Mouse (Mus musculus) megakaryocyte, embryonic 14.5 days (primary cell): ENCODE measurements around the gene Crip2. TPM values are rescaled to one million over a fixed set of nuclear protein-coding genes. Genes with fewer than 3 reads are reported as not detected.

ENCODE experiments used
- H3K27me3 ChIP-seq: replicated peaks from 2 replicates; pipeline ENCODE3; 2012; ENCODE audit warnings: inconsistent platforms
- H3K36me3 ChIP-seq: replicated peaks from 2 replicates; pipeline ENCODE3; 2012; ENCODE audit warnings: low read length, inconsistent platforms, mixed read lengths
- H3K4me1 ChIP-seq: 2 replicates; pipeline ENCODE4 v1.6.1; 2012; ENCODE audit warnings: inconsistent platforms
- H3K4me3 ChIP-seq: replicated peaks from 2 replicates; pipeline ENCODE3; 2012; ENCODE audit warnings: moderate library complexity, mild to moderate bottlenecking, inconsistent platforms
- H3K9me3 ChIP-seq: 2 replicates; pipeline ENCODE4 v1.6.1; 2012; ENCODE audit warnings: inconsistent platforms
- FLI1 ChIP-seq: IDR thresholded peaks from 2 replicates; pipeline ENCODE4 v1.6.1; 2012; ENCODE audit warnings: low read length, inconsistent platforms, mixed read lengths
- GATA1 ChIP-seq: IDR thresholded peaks from 3 replicates; pipeline ENCODE4 v1.6.1; 2012; ENCODE audit warnings: mixed read lengths, low read length, inconsistent platforms, borderline replicate concordance
- polyA plus RNA-seq: library from polyadenylated mRNA; stranded (reverse); fragments of >175 nt; gene quantifications from 2 replicates; pipeline ENCODE4 v1.2.3, GENCODE M21; 2012; ENCODE audit warnings: low replicate concordance; ENCODE audit not compliant: insufficient read depth

Crip2 gene
- polyA plus RNA-seq, 1 experiment: 14.4 TPM

DNA sequence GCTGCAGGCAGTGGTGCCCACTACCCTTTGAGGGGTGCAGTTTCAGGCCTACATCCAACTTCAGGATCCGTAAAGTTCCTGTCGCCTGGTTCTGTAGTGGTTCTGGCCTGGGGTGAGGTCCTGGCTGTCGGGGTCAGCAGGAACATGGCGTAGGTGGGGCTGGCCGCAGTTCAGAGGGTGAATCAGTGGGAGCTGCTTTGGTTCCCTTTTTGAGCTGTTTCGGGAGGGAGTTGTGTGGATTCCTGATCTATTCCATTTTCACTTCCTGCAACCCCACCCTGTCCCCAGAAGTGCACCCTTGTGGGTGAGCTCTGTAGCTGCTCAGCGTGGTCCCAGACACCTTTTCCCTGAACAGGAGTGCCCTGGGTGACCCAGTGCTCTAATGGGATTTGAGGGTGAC, 13.9 kb downstream of the Crip2 start:
- no peak for TF ChIP-seq FLI1
- no peak for TF ChIP-seq GATA1
- no peaks in the 10 kb centered on the region for H3K9me3 ChIP-seq
- peaks cover 10% of the 10 kb centered on the region for H3K36me3 ChIP-seq
- peaks cover 39% of the 10 kb centered on the region for H3K27me3 ChIP-seq
- H3K4me1 ChIP-seq: peaks cover 66% of the 10 kb centered on the region
- H3K4me3 ChIP-seq: no peak overlapping the region

DNA sequence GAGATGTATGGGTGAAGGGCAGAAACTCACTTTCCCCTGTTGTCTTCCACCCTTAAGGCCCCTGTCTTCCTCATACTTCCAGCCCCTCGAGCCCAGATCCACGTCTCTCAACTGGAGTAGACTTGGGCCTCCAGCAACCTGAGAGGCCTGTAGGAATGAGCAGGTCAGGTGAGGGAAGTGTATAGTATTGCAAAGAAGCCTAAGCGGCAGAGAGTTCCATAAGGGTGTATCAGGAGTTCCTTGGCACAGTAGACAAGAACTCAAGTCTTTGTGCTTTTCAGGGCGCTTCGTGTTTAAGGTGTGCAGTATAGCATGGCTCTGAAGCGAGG, 14.7 kb downstream of the Crip2 start:
- H3K4me3 ChIP-seq: peak overlapping the region; percentile 97
- TF ChIP-seq GATA1 (no peak), FLI1 (no peak)
- peaks cover 32% of the 10 kb centered on the region for H3K27me3 ChIP-seq
- peaks cover 62% of the 10 kb centered on the region for H3K4me1 ChIP-seq
- peaks cover 15% of the 10 kb centered on the region for H3K36me3 ChIP-seq
- no peaks in the 10 kb centered on the region for H3K9me3 ChIP-seq

- no peak for TF ChIP-seq GATA1
- TF ChIP-seq FLI1: no peak
- H3K4me1 ChIP-seq: peaks cover 62% of the 10 kb centered on the region
- H3K4me3 ChIP-seq: peak overlapping the region; percentile 97
Measured at GRCm38 (mm10) chr12:113155076-113155771, 15.2 kb downstream of the Crip2 start.

DNA sequence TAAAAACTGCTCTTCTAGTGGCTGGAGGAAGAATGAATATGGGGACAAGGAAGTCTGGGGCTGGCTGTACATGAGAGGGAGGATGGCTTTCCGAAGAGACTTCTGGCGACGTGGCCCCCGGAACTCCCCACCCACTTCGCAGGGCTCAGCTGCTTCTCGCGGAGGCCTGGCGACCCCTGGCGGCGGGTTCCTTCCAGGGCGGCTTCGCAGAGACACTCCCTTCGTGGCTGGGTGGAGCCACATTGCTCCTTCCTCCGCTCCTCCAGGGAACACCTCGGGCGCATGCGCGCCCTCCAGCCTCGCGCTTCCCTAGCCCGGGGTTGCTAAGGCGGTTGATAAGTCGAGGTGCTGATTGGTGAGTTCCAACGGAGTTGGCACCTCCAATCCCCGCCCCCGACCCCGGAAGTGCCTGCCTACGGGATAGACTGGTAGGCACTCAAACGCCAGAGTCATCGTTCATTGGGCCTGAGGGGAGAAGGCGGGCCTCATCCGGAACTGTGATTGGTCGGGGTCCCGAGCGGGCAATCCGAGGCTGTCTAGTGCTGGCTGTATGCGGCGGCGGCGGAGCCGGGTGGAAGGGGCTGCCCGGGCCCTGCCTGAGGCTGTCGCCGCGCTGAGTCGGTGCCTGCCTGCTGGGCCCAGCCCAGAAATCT, 16.0 kb downstream of the Crip2 start, which contains the start of gene Tedc1:
Gene Tedc1 (plus strand): TSS at position 535 of the 653 bp plus-strand sequence.
- H3K36me3 ChIP-seq: peaks cover 28% of the 10 kb centered on the region
- peaks cover 55% of the 10 kb centered on the region for H3K4me1 ChIP-seq
- H3K4me3 ChIP-seq: peak within 1 kb of the TSS; percentile 97
- no peaks in the 10 kb centered on the region for H3K9me3 ChIP-seq
- TF ChIP-seq FLI1: peak; percentile 54; the same call in 1 of the 2 replicates
- TF ChIP-seq GATA1: no peak
- peaks cover 19% of the 10 kb centered on the region for H3K27me3 ChIP-seq

More at GRCm38 (mm10) chr12:113155076-113155771, 15.2 kb downstream of the Crip2 start:
- Histone ChIP-seq H3K27me3 (peaks cover 27% of the 10 kb centered on the region), H3K9me3 (no peaks in the 10 kb centered on the region), H3K36me3 (peaks cover 20% of the 10 kb centered on the region)

DNA sequence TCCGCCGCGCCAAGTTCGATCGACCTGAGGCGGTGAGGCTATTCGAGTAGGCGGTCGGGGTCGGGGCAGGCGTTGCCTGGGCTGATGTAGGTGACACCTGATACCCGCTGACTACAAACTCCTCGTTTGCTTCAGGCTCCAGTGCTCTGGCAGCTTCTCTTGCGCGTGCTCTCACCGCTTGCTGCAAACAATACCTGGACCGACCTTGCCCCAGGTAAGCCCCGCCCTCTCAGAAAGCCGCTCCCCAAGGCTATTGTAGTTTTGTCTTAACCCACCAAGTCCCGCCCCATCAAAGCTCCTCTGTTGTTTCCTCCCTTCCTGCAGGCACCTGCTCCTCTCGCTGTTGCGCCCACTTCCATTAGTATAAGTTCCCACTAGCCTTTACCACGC, 16.5 kb downstream of the Crip2 start:
- Histone ChIP-seq H3K9me3 (no peaks in the 10 kb centered on the region), H3K36me3 (peaks cover 33% of the 10 kb centered on the region), H3K27me3 (peaks cover 14% of the 10 kb centered on the region), H3K4me3 (peak overlapping the region; percentile 97), H3K4me1 (peaks cover 50% of the 10 kb centered on the region)
- TF ChIP-seq FLI1 (no peak), GATA1 (no peak)

GRCm38 (mm10) chr12:113157002-113157401, 17.0 kb downstream of the Crip2 start:
- TF ChIP-seq GATA1: no peak
- no peak for TF ChIP-seq FLI1
- Histone ChIP-seq H3K4me3 (peak overlapping the region; percentile 97), H3K36me3 (peaks cover 38% of the 10 kb centered on the region), H3K4me1 (peaks cover 45% of the 10 kb centered on the region), H3K9me3 (no peaks in the 10 kb centered on the region), H3K27me3 (peaks cover 9% of the 10 kb centered on the region)

DNA sequence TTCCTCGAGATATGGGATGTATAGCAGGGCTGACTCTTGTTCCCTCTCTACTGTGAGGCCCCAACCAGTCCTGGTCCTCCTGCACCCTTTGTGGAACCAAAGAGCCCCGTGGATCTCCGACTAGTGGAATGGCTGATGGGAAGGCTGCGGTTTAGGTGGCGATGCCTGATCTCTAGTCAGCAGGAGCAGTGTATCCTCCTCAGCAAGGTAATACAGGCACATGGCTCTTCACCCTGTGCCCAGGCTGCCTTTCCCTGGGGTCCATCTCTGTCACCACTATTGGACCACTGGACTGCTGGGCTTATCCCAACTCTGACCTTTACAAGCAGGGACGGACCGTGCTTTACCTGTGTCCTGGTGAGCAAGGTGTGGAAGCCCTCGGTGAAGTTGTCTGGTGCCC, 17.5 kb downstream of the Crip2 start:
- no peaks in the 10 kb centered on the region for H3K9me3 ChIP-seq
- TF ChIP-seq GATA1 (no peak), FLI1 (no peak)

GRCm38 (mm10) chr12:113157971-113158370, 17.9 kb downstream of the Crip2 start:
- H3K4me1 ChIP-seq: peaks cover 35% of the 10 kb centered on the region
- H3K36me3 ChIP-seq: peaks cover 48% of the 10 kb centered on the region
- no peak overlapping the region for H3K4me3 ChIP-seq
- no peak for TF ChIP-seq GATA1
- no peak for TF ChIP-seq FLI1
- no peaks in the 10 kb centered on the region for H3K9me3 ChIP-seq
- H3K27me3 ChIP-seq: peaks cover 2% of the 10 kb centered on the region

More for the DNA sequence above, 17.5 kb downstream of the Crip2 start:
- peaks cover 40% of the 10 kb centered on the region for H3K4me1 ChIP-seq
- peaks cover 43% of the 10 kb centered on the region for H3K36me3 ChIP-seq
- H3K27me3 ChIP-seq: peaks cover 4% of the 10 kb centered on the region
- no peak overlapping the region for H3K4me3 ChIP-seq

DNA sequence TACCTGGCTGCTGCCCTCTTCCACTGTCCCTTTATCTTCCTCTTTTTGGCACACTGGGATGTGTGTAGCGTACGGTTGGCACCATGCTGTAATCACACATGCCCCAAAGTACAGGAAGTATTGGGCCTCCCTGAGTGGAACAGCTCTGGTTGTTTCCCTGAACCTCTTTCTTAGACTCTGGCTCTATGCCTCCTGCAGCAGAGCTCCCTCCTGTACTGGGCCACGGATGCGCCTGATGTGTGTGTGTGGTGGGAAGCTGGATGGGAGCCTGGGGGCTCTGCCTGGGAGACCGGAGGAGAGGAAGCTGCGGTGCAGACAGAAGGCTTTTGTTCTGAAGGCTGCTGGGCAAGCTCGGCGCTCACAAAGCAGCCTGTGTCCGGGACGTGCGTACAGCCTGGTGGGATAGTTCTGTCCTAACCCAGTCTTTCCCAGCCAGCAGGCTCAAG, 23.5 kb downstream of the Crip2 start:
- H3K9me3 ChIP-seq: no peaks in the 10 kb centered on the region
- H3K36me3 ChIP-seq: peaks cover 64% of the 10 kb centered on the region
- H3K4me3 ChIP-seq: no peak overlapping the region
- TF ChIP-seq GATA1 (no peak), FLI1 (no peak)
- peaks cover 17% of the 10 kb centered on the region for H3K27me3 ChIP-seq
- peaks cover 22% of the 10 kb centered on the region for H3K4me1 ChIP-seq

DNA sequence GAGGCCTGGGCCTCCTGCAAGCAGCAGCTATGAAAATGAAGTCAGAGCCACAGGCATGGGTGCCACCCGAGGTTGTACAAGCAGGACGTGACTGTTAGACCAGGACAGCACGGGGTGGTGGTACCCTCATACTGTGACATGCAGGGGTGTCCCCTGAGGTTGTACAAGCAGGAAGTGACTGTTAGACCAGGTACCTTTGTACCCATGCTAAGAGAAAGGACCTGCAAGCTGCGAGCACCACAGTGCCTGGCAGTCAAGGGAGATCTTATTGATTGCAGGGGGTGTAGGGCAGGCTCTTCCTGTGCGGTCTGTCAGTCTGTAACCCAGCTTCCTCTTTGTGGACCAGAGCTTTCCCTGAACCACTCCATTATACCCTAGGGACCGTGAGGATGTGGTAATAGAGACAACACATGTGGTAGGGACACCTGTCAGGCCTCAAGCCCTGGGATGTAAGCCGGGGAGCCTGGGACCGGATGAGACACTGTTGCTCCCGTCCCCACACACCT, 28.0 kb downstream of the Crip2 start:
- peaks cover 30% of the 10 kb centered on the region for H3K4me1 ChIP-seq
- TF ChIP-seq FLI1 (no peak), GATA1 (no peak)
- H3K27me3 ChIP-seq: peaks cover 31% of the 10 kb centered on the region
- H3K36me3 ChIP-seq: peaks cover 25% of the 10 kb centered on the region
- H3K4me3 ChIP-seq: peak overlapping the region; percentile 75
- H3K9me3 ChIP-seq: no peaks in the 10 kb centered on the region
